Mouse (Mus musculus): Measurements from ENCODE around the gene Aox1.

GRCm38 (mm10) chr1:58114021-58114560 is 84.4 kb downstream of the Aox1 start:
- no peak for TF ChIP-seq EP300 (IDR thresholded peaks at IDR 0.05; ENCODE audit: low read depth)
- TF ChIP-seq CTCF (IDR thresholded peaks at IDR 0.05; ENCODE audit: low read depth): no peak

All from liver, embryonic 14.5 days (tissue).